Mouse (Mus musculus): ENCODE measurements at regions not wholly inside any gene's neighbourhood (a gene's known extent, or its start where the extent isn't known, plus 50 kb on each side); places are given as distances from the start of the nearest gene placed in this dataset.

DNA sequence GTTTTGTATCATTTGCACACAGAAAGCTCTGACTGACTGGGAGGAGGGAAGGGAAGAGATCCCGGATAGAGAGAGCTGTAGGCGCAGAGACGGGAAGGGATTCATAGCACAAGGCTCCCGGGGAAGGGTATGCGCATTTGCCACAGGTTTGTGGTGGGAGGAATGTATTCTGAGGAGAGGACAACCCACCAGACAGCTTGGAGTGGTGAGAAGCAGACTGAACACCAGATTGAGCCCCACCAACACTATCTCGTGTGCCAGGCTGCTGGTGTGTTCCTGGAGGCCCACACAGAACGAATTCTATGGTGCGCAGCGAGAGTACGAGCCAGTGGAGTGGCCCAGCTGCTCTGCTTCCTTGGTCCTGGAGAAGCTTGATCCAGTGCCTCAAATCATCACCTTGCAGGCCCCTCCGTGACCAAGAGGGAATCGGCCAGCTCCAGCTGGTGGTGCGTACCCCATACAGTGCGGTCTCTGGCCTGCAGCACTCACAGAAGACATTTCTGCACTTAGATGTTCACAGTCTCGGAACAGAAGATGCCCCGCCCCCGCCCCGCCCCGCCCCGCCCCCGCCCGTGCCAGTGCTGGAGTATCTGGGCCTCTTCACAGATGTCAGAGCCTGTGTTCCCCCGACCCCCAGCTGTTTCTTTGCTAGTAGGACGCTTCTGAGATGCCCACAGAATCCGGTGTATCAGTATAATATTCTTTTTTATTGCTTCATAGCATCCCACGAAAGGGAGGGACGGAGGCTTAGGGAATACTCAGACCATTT lies 92.8 kb upstream of the Tmem189 start:
- CTCF ChIA-PET = no interaction called here

- CTCF ChIA-PET = no interaction called here
Observed at GRCm38 (mm10) chr2:167781496-167781895, 91.9 kb upstream of the Tmem189 start.

DNA sequence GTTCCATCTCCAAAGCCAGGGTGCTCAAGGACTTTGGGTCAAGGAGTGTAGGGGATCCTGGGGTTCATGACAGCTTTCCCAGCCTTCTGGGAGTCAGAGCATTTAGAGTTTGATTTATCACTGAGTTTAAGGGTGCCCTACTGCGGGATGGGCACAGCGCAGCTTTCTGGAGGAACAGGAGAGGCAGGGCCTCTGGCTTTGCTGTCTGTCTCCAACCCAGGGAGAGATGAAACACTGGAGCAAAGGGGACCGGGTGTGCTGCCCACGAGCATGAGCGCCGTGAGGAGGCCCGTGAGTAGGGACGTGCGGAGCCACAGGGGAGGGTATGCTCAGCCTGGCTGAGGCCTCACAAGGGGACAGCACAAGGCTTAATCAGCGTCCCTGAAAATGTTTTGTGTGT lies 89.1 kb upstream of the Tmem189 start:
- CTCF ChIA-PET = interaction anchor here (0.6 to 1.0 kb wide), 4 partner anchors 27 to 1012 kb away, joined by 4 read pairs; no protein-coding TSS in a partner anchor

GRCm38 (mm10) chr2:167778271-167778670 lies 88.6 kb upstream of the Tmem189 start:
- CTCF ChIA-PET = interaction anchor here (0.6 to 1.0 kb wide), 4 partner anchors 27 to 1012 kb away, joined by 4 read pairs; no protein-coding TSS in a partner anchor

- CTCF ChIA-PET = interaction anchor here (0.5 to 1.1 kb wide), 4 partner anchors 26 to 147 kb away, joined by 3 to 4 read pairs (median 4); no protein-coding TSS in a partner anchor
Observed at GRCm38 (mm10) chr2:167777331-167778085, 87.9 kb upstream of the Tmem189 start.

DNA sequence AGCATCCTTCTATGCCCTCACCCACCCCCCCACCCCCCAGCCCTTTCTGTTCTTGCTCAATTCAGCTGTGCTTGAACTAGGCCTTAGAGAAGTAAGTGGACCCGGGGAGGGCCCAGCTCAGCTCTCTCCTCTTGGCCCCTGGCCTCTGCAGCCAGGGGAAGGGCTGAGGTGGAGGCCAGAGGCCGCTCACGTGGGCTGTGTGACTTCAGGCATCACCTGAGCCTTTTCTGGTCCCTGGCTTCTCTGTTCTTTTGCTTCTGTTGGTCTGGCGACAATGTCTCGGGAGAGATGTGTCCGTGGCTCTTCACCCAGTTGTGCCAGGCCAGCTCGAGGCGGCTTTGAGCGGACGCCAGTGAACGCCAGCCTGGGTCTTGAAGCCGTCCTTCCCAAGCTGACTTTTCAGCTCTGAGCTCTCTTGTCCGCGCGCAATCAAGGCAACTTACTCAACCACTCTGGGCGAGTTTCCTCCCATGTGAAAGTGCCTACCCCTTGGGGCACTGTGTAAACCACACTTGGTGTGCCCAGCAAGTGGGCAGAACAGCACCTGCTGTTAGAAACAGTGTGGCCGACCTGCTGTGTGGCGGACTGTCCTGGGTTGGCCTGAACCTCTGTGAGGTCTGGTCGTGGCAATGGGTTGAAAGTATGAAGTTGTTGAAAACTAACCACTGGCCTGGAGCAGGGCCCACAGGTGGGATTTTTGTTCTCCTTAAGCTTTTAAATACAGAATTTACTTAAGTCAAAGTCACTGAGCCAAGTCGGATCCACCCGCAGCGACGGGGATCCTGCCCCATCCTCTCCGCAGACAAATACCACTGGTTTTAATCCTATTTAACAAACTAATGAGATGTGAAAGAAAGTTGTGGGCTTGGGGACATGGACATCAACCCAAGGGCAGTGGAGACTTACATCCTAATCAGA lies 86.9 kb upstream of the Tmem189 start:
- CTCF ChIA-PET = interaction anchor here (1.1 kb wide), 1 partner anchor 96 kb away, joined by 3 read pairs; no protein-coding TSS in a partner anchor

GRCm38 (mm10) chr2:167775218-167775915 lies 85.7 kb upstream of the Tmem189 start:
- CTCF ChIA-PET = interaction anchor here (1.2 kb wide), 1 partner anchor 10 kb away, joined by 4 read pairs; no protein-coding TSS in a partner anchor

- CTCF ChIA-PET = interaction anchor here (0.7 to 1.2 kb wide), 2 partner anchors 10 to 405 kb away, joined by 3 to 4 read pairs; no protein-coding TSS in a partner anchor
Observed at GRCm38 (mm10) chr2:167774806-167775179, 85.2 kb upstream of the Tmem189 start.

DNA sequence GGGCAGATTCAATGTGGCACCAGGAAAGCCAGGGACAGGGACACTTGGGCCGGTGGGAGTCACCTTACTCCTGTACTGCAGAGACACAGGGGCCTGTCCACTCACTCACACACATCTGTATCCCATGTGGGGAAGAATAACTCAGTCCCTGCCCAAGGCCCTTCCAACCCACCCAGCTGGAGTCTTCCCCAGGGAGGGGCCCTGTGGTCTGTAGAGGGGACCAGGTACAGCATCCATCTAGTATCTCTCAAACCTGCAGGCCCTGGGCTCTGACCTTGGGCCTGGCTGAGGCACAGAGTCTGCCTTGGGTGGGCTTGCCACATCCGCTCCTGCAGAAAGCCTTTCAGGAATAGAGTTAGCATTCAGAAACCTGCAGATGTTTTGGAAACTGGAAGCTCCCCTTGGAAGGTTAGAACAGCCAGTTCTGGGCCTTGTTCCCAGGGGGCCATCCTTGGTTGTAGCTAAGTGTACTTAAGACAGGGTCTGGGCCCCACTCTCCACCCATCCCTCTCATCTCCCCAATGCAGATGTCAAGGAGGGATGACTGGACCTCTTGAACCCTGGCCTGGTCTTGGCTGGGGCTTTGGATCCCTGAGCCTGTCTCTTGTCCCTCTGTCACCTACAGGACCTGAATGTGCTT lies 84.7 kb upstream of the Tmem189 start:
- CTCF ChIA-PET = interaction anchor here (0.7 to 1.2 kb wide), 2 partner anchors 9 to 405 kb away, joined by 3 to 4 read pairs; no protein-coding TSS in a partner anchor

GRCm38 (mm10) chr2:167772834-167773233 lies 83.2 kb upstream of the Tmem189 start:
- CTCF ChIA-PET = no interaction called here

- CTCF ChIA-PET = no interaction called here
Observed at GRCm38 (mm10) chr2:167767962-167768361, 78.3 kb upstream of the Tmem189 start.

DNA sequence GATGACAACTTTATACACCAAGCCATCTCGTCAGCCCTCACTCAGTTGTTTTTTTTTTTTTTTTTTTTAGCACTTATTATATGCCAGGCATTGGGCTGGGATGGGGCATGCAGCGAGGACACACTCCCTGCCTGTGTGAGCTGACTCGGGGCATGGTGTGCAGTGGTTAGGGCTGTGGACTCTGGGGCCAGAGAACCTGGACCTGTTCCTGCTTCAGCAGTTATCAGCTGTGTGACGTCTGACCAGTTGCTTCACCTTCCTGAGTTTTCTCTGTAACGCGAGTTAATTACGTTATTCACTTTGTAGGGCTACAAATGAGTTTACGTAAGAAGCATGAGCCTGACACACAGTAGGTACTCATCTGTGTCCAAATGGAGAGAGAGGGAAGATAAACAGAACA lies 77.7 kb upstream of the Tmem189 start:
- CTCF ChIA-PET = no interaction called here

- CTCF ChIA-PET = interaction anchor here (1.3 kb wide), 1 partner anchor 9 kb away, joined by 4 read pairs; no protein-coding TSS in a partner anchor
Observed at GRCm38 (mm10) chr2:167765811-167766210, 76.2 kb upstream of the Tmem189 start.

- CTCF ChIA-PET = interaction anchor here (1.3 kb wide), 1 partner anchor 9 kb away, joined by 4 read pairs; no protein-coding TSS in a partner anchor
Observed at GRCm38 (mm10) chr2:167765072-167765800, 75.6 kb upstream of the Tmem189 start.

DNA sequence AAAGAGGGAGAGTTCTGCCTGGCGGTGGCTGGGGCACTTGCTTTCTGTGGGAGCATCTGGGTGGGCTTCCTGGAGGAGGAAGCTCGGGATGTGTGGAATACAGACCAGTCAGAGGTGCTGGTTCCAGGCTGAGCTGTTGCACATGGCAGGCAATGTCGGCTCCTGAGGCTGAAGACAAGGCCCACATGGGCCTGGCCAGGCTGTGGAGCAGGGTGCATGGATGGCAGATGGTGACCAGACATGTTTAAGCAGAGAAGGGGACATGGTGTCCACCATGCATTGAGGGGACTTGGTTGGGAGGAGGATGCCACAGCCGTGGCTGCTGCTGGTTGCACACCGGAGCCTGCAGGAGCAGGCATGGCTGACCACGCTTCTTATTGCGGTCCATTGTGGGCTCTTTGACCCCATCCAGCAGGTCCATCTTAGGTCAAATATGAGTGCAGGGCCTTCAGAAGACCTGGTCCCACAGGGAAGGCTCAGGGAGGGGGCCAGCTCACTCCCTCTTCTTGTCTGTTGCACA lies 74.3 kb upstream of the Tmem189 start:
- CTCF ChIA-PET = no interaction called here

DNA sequence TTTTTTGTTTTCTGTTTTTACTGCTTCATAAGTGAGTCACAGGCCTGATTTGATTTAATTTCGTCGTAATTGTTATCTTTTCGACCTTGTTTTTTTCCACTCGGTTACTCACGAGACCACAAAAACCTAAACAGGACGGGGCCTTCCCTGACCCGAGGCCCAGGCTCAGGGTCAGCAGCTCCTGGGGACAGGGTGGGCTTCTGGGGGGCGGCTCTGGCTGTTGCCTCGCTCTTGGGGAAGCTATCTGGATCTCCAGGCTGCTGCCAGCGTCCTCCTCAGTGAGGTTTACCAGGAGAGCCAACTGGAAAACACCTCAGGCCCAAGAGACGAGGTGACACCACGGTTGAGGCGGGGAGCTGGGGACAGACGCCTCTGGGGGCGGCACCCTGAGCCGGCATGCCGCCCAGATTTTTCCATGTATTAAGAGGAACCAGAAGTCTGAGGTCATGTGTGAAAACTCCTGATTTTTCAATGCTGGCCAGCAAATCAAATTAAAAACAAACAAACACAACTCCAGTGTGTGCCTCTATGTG lies 71.8 kb upstream of the Tmem189 start:
- CTCF ChIA-PET = no interaction called here

DNA sequence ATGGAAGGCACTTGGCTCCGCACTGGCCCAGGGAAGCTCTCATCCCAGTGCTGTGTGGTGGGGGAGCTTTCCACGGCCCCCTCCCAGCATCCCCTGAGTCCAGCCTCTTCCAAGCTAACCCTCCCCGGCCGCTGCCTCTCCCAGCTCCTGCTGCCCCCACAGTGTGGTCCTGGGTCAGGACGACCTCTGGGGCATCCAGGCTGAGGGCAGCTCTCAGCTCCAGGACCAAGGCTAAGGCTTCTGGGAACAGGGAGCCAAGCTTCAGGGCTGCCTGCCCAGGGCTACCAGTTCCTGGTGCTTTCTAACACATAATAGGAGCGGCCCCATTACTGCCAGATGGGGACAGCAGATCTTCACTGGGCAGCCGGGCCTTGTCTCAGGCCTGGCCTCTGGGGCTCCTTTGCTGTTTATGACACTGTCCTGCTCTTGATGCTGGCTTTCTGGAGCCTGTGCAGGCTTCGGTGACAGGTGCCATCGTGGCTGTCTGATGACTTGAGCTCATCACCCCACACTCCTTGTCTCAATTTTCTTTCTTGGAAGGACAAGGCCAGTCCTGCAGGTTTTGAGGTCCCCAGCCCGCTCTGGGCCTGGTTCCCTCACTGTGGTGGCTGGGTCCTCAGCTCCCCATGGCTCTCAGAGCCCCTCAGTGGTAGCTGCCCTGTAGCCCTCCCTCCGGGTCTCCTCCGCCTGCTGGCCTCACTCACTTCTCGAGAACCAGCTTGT lies 71.2 kb upstream of the Tmem189 start:
- CTCF ChIA-PET = no interaction called here
